Comparison of ENCODE assay signal across 11 mouse cellular contexts in genomic region chr7:113774906-113775305, GRCm38 (mm10). TPM values are rescaled to one million over a fixed set of nuclear protein-coding genes. Genes with fewer than 3 reads are reported as not detected.
DNase-seq lines count a peak whose midpoint lies in the region; TF ChIP-seq lines count a peak whose summit lies in the region.
"Had no signal": no experiment of that assay in that cellular context is flagged by ENCODE, and none has a peak within 500 bp of the region (broad histone marks: within the 10 kb centered on the region; RNA-seq: fewer than 3 reads in every experiment).

No protein-coding gene starts in this region.

- intact Hi-C loops in gastrocnemius, postnatal 14 days (cut with DNase I; ENCODE audit: low total_unique reads), result no loop called here
- intact Hi-C loops in gastrocnemius, adult 2 months (cut with DNase I), result loop anchor here (1.0 kb wide), 1 partner anchor 246 kb away; no protein-coding TSS in a partner anchor
- intact Hi-C loops in left cerebral cortex, postnatal 14 days (cut with DNase I), result no loop called here
- intact Hi-C loops in left cerebral cortex, postnatal 4 days (cut with DNase I), result no loop called here
- intact Hi-C loops in heart, postnatal 10 days (cut with DNase I), result no loop called here

- TF ChIP-seq CTCF in gastrocnemius, adult 2 months (IDR thresholded peaks at IDR 0.05), result no peak

- no peak overlapping the region for H3K4me3 ChIP-seq in gastrocnemius, adult 2 months
- H3K4me3 ChIP-seq: liver, embryonic 15.5 days; midbrain, embryonic 10.5 days had no signal

- peak; percentile 7 for DNase-seq in gastrocnemius, postnatal 14 days
- DNase-seq in gastrocnemius, adult 2 months, result no peak
- peak; percentile 15 to 32 for DNase-seq in left cerebral cortex, postnatal 14 days (ENCODE audit: low spot score in 2 of 2)
- no peak for DNase-seq in left cerebral cortex, postnatal 4 days
- DNase-seq in heart, postnatal 10 days, result peak; percentile 30 to 54
- peak; percentile 34 for DNase-seq in lung, postnatal 25 days (ENCODE audit: low spot score)
- no peak for DNase-seq in adrenal gland, postnatal 25 days
- DNase-seq: adrenal gland, postnatal 36 days had no signal

- no peak overlapping the region for H3K27ac ChIP-seq in gastrocnemius, adult 2 months
- H3K27ac ChIP-seq: liver, embryonic 15.5 days; midbrain, embryonic 10.5 days had no signal

RNA-seq across cellular contexts. Expression of gene Spon1, which starts 9.1 kb away (rescaled TPM):
- 1 to 10 TPM; 3.1 to 3.8 TPM for total RNA-seq in gastrocnemius, postnatal 14 days (2021)
- 1 to 10 TPM; 2.0 to 3.0 TPM for total RNA-seq in gastrocnemius, adult 2 months (2021)
- 10 to 100 TPM; 37.6 to 43.5 TPM for total RNA-seq in left cerebral cortex, postnatal 14 days (2021)
- 10 to 100 TPM; 35.7 to 38.3 TPM for total RNA-seq in left cerebral cortex, postnatal 4 days (2021)
- total RNA-seq in heart, postnatal 10 days (2021), result 10 to 100 TPM; 14.5 to 17.5 TPM
- 7.9 and 8.9 TPM in 2 replicates for total RNA-seq in adrenal gland, postnatal 25 days (2021)
- total RNA-seq: common myeloid progenitor, adult 5-6 weeks had no signal

Comparison
In these comparisons a context has a peak if more than half of its experiments do, and no peak if none do; other contexts are left out.
1. DNase-seq: peak in gastrocnemius, postnatal 14 days (single experiment), left cerebral cortex, postnatal 14 days (2 of 2), heart, postnatal 10 days (2 of 2) and lung, postnatal 25 days (single experiment); none in gastrocnemius, adult 2 months (single experiment), left cerebral cortex, postnatal 4 days (single experiment) and adrenal gland, postnatal 25 days (single experiment).